9 mouse cellular contexts compared by ENCODE assay signal in genomic region chr3:145758561-145759378, GRCm38 (mm10). TPM values are rescaled to one million over a fixed set of nuclear protein-coding genes. Genes with fewer than 3 reads are reported as not detected.
A peak's percentile ranks its signal among the peaks of the same experiment; 100 is the strongest.
DNase-seq lines count a peak whose midpoint lies in the region; ATAC-seq and TF ChIP-seq lines count a peak whose summit lies in the region.
"Had no signal": no experiment of that assay in that cellular context is flagged by ENCODE, and none has a peak within 500 bp of the region (broad histone marks: within the 10 kb centered on the region; RNA-seq: fewer than 3 reads in every experiment).

TSS of gene Ddah1 (plus strand) at chr3:145758675.

- H3K36me3 ChIP-seq in heart, embryonic 11.5 days (ENCODE audit: control insufficient read depth, insufficient read depth, low read length), result no peaks in the 10 kb centered on the region
- no peaks in the 10 kb centered on the region for H3K36me3 ChIP-seq in kidney, embryonic 16.5 days (ENCODE audit: insufficient read depth, low read length)

- peak; percentile 78 for ATAC-seq in heart, embryonic 11.5 days (replicated peaks; ENCODE audit: insufficient number of reproducible peaks, low FRiP score, low TSS enrichment)
- ATAC-seq in kidney, embryonic 16.5 days (ENCODE audit: low FRiP score, low TSS enrichment), result peak; percentile 90

- H3K4me3 ChIP-seq in embryonic fibroblast, embryonic 13.5 days (ENCODE audit: insufficient read depth, low read length), result peak within 1 kb of the TSS; percentile 96
- H3K4me3 ChIP-seq in heart, embryonic 11.5 days (ENCODE audit: low read depth, low read length), result peak within 1 kb of the TSS; percentile 53
- peak within 1 kb of the TSS; percentile 64 for H3K4me3 ChIP-seq in kidney, embryonic 16.5 days (ENCODE audit: low read length)

- H3K4me2 ChIP-seq in heart, embryonic 11.5 days, result peak within 1 kb of the TSS; percentile 87
- peak within 1 kb of the TSS; percentile 81 for H3K4me2 ChIP-seq in kidney, embryonic 16.5 days (replicated peaks; ENCODE audit: low read depth, low read length)

- under 1% methylated on average over 82 of the region's 97 CpGs for WGBS in heart, embryonic 11.5 days (ENCODE audit: insufficient replicate concordance)
- WGBS in kidney, embryonic 16.5 days, result under 1% methylated on average over 94 of the region's 97 CpGs

- peak within 1 kb of the TSS; percentile 44 for H3K27ac ChIP-seq in embryonic fibroblast, embryonic 13.5 days (ENCODE audit: insufficient read depth, low read length)
- peak within 1 kb of the TSS; percentile 46; the same call in 1 of the 2 replicates for H3K27ac ChIP-seq in heart, embryonic 11.5 days (ENCODE audit: low read depth, low read length)
- peak within 1 kb of the TSS; percentile 64 for H3K27ac ChIP-seq in kidney, embryonic 16.5 days (ENCODE audit: low read length)

- TF ChIP-seq CTCF in embryonic fibroblast, embryonic 13.5 days (IDR thresholded peaks at IDR 0.05; ENCODE audit: borderline replicate concordance, insufficient read depth, low read length), result no peak

- H3K9ac ChIP-seq in heart, embryonic 11.5 days (ENCODE audit: low read depth, low read length), result peak within 1 kb of the TSS; percentile 71
- peak within 1 kb of the TSS; percentile 87 for H3K9ac ChIP-seq in kidney, embryonic 16.5 days (replicated peaks; ENCODE audit: low read length)

- peak; percentile 6 to 15 for DNase-seq in spleen, postnatal 10 days (ENCODE audit: low spot score in 2 of 2)
- no peak for DNase-seq in spleen, postnatal 14 days (ENCODE audit: low spot score in 2 of 2)
- DNase-seq in liver, result peak; percentile 70
- peak; percentile 80 for DNase-seq in neural tube, embryonic 10.5 days (ENCODE audit: extremely low spot score, low spot score)
- DNase-seq in urinary bladder, postnatal 10 days (ENCODE audit: low spot score), result peak; percentile 14

- no peaks in the 10 kb centered on the region; the same call in 1 of the 2 replicates for H3K27me3 ChIP-seq in heart, embryonic 11.5 days (ENCODE audit: control insufficient read depth, insufficient read depth, low read length)
- H3K27me3 ChIP-seq in kidney, embryonic 16.5 days (ENCODE audit: insufficient read depth, low read length), result no peaks in the 10 kb centered on the region
- H3K27me3 ChIP-seq: CH12.LX had no signal

- peak; percentile 23 for TF ChIP-seq POLR2A in embryonic fibroblast, embryonic 13.5 days (IDR thresholded peaks at IDR 0.05; ENCODE audit: low read depth, low read length)

- no peaks in the 10 kb centered on the region for H3K9me3 ChIP-seq in heart, embryonic 11.5 days (replicated peaks; ENCODE audit: control insufficient read depth, low read length)
- H3K9me3 ChIP-seq in kidney, embryonic 16.5 days (ENCODE audit: low read length), result no peaks in the 10 kb centered on the region

- peaks cover 6% of the 10 kb centered on the region; the same call in 1 of the 2 replicates for H3K4me1 ChIP-seq in embryonic fibroblast, embryonic 13.5 days (ENCODE audit: control insufficient read depth, insufficient read depth, low read length)
- peaks cover 11% of the 10 kb centered on the region for H3K4me1 ChIP-seq in heart, embryonic 11.5 days (ENCODE audit: control insufficient read depth, insufficient read depth, low read length)
- peaks cover 41% of the 10 kb centered on the region for H3K4me1 ChIP-seq in kidney, embryonic 16.5 days (ENCODE audit: insufficient read depth, low read length)

RNA-seq across cellular contexts. Expression of gene Ddah1, which starts in this region (rescaled TPM):
- polyA plus RNA-seq in embryonic fibroblast, embryonic 13.5 days (2011; ENCODE audit: insufficient read length, low read depth, missing spikeins), result 145 and 197 TPM in 2 replicates
- polyA plus RNA-seq in heart, embryonic 11.5 days (2014; fragmentation: Nextera tagmentation; extraction: Ambion mirVana), result 42.4 and 44.6 TPM in 2 replicates
- polyA plus RNA-seq in kidney, embryonic 16.5 days (2015; fragmentation: Nextera tagmentation; extraction: Ambion mirVana), result 73.5 and 76.7 TPM in 2 replicates

Comparison
In these comparisons a context has a peak if more than half of its experiments do, and no peak if none do; other contexts are left out.
1. DNase-seq: peak in spleen, postnatal 10 days (2 of 2), liver (single experiment), neural tube, embryonic 10.5 days (single experiment) and urinary bladder, postnatal 10 days (single experiment); none in spleen, postnatal 14 days (0 of 2).
2. Peak in every context shown above with its lines, with median percentiles within 50 percentile points of each other: H3K27ac ChIP-seq and H3K4me3 ChIP-seq.